ENCODE assay signal across 8 mouse cellular contexts in the genomic region with DNA sequence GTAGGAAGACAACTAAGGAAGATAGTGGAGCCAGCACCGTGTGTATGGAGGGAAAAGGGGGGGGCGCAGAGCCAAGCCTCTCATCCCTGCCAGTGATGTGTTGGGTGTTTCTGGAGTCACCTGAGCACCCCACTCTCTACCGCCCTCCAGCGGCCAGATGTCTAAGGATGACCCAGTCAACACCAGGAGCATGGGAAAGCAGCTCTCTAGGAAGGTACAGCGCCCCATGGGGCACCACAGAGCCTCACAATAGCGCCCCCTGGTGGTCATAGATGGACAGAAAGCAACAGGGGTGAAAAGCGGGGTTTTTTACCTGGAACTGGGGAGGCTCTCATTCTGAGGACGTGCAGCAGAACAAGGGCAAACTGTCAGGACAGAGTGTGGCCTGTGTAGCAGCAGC. TPM values are rescaled to one million over a fixed set of nuclear protein-coding genes. Genes with fewer than 3 reads are reported as not detected.
A peak's percentile ranks its signal among the peaks of the same experiment; 100 is the strongest.
DNase-seq lines count a peak whose midpoint lies in the region; ATAC-seq and TF ChIP-seq lines count a peak whose summit lies in the region.

No protein-coding gene starts in this region.

- H3K4me3 ChIP-seq in forebrain, postnatal 0 days (ENCODE audit: low read depth, low read length), result no peak overlapping the region
- no peak overlapping the region for H3K4me3 ChIP-seq in forebrain, embryonic 16.5 days (replicated peaks; ENCODE audit: low read length)
- no peak overlapping the region for H3K4me3 ChIP-seq in embryonic facial prominence, embryonic 11.5 days (ENCODE audit: low read depth, low read length)
- H3K4me3 ChIP-seq in liver, adult 2 months (ENCODE audit: insufficient read depth, low read depth, low read length), result no peak overlapping the region

- no peak overlapping the region for H3K9ac ChIP-seq in forebrain, postnatal 0 days
- H3K9ac ChIP-seq in forebrain, embryonic 16.5 days (replicated peaks; ENCODE audit: low read depth, low read length), result no peak overlapping the region
- H3K9ac ChIP-seq in embryonic facial prominence, embryonic 11.5 days (replicated peaks; ENCODE audit: low read length), result no peak overlapping the region
- no peak overlapping the region for H3K9ac ChIP-seq in liver, adult 2 months (ENCODE audit: low read depth, low read length)

- DNase-seq in forebrain, postnatal 0 days, result no peak
- DNase-seq in urinary bladder, postnatal 14 days (ENCODE audit: low spot score), result peak; percentile 77
- DNase-seq in urinary bladder, postnatal 10 days (ENCODE audit: low spot score), result no peak
- DNase-seq in embryonic facial prominence, embryonic 11.5 days (ENCODE audit: low spot score), result peak; percentile 60
- DNase-seq in liver, adult 2 months (ENCODE audit: extremely low read depth, low read depth, low spot score), result peak; percentile 67
- no peak for DNase-seq in right cerebral cortex, postnatal 36 days (ENCODE audit: low spot score in 2 of 2)

- no peak for ATAC-seq in forebrain, postnatal 0 days
- ATAC-seq in forebrain, embryonic 16.5 days, result no peak
- ATAC-seq in embryonic facial prominence, embryonic 11.5 days (replicated peaks; ENCODE audit: insufficient number of reproducible peaks, low FRiP score, low TSS enrichment, low read depth), result no peak
- ATAC-seq in neutrophil, adult 5-6 weeks (ENCODE audit: extremely low read depth, insufficient number of reproducible peaks, low FRiP score, poor library complexity, severe bottlenecking), result peak; percentile 85

- no peak overlapping the region for H3K27ac ChIP-seq in forebrain, postnatal 0 days (ENCODE audit: low read depth, low read length)
- H3K27ac ChIP-seq in forebrain, embryonic 16.5 days (ENCODE audit: low read length), result no peak overlapping the region
- H3K27ac ChIP-seq in embryonic facial prominence, embryonic 11.5 days (replicated peaks; ENCODE audit: low read depth, low read length), result no peak overlapping the region
- no peak overlapping the region for H3K27ac ChIP-seq in liver, adult 2 months (replicated peaks; ENCODE audit: insufficient read depth, low read depth, low read length)

- no peaks in the 10 kb centered on the region for H3K9me3 ChIP-seq in forebrain, postnatal 0 days (ENCODE audit: low read length)
- H3K9me3 ChIP-seq in forebrain, embryonic 16.5 days (ENCODE audit: control insufficient read depth, low read length), result no peaks in the 10 kb centered on the region
- no peaks in the 10 kb centered on the region for H3K9me3 ChIP-seq in embryonic facial prominence, embryonic 11.5 days (replicated peaks; ENCODE audit: control insufficient read depth, low read length)

- no peaks in the 10 kb centered on the region for H3K4me1 ChIP-seq in forebrain, postnatal 0 days (ENCODE audit: insufficient read depth)
- H3K4me1 ChIP-seq in forebrain, embryonic 16.5 days (replicated peaks; ENCODE audit: control insufficient read depth, insufficient read depth, low read length), result no peaks in the 10 kb centered on the region
- no peaks in the 10 kb centered on the region for H3K4me1 ChIP-seq in embryonic facial prominence, embryonic 11.5 days (ENCODE audit: control insufficient read depth, insufficient read depth, low read length)
- no peaks in the 10 kb centered on the region for H3K4me1 ChIP-seq in liver, adult 2 months (ENCODE audit: control insufficient read depth, insufficient read depth, low read length)

- H3K36me3 ChIP-seq in forebrain, postnatal 0 days (ENCODE audit: insufficient read depth), result no peaks in the 10 kb centered on the region
- no peaks in the 10 kb centered on the region for H3K36me3 ChIP-seq in forebrain, embryonic 16.5 days (ENCODE audit: control insufficient read depth, insufficient read depth)
- H3K36me3 ChIP-seq in embryonic facial prominence, embryonic 11.5 days (replicated peaks; ENCODE audit: control insufficient read depth, insufficient read depth, low read depth, low read length), result no peaks in the 10 kb centered on the region
- H3K36me3 ChIP-seq in liver, adult 2 months (ENCODE audit: control insufficient read depth, insufficient read depth, low read length), result no peaks in the 10 kb centered on the region

- peak; percentile 56 for TF ChIP-seq CTCF in forebrain, postnatal 0 days (IDR thresholded peaks at IDR 0.05; ENCODE audit: low read depth)
- peak; percentile 85 for TF ChIP-seq CTCF in liver, adult 2 months (IDR thresholded peaks at IDR 0.05; ENCODE audit: low read depth, low read length)

- H3K27me3 ChIP-seq in forebrain, postnatal 0 days (ENCODE audit: insufficient read depth, low read length), result no peaks in the 10 kb centered on the region
- no peaks in the 10 kb centered on the region for H3K27me3 ChIP-seq in forebrain, embryonic 16.5 days (replicated peaks; ENCODE audit: control insufficient read depth, insufficient read depth, low read length)
- H3K27me3 ChIP-seq in embryonic facial prominence, embryonic 11.5 days (ENCODE audit: control insufficient read depth, insufficient read depth, low read length), result no peaks in the 10 kb centered on the region
- H3K27me3 ChIP-seq in liver, adult 2 months (ENCODE audit: control insufficient read depth, insufficient read depth, low read length), result no peaks in the 10 kb centered on the region

- no peak overlapping the region for H3K4me2 ChIP-seq in forebrain, postnatal 0 days (ENCODE audit: low read depth)
- H3K4me2 ChIP-seq in forebrain, embryonic 16.5 days (ENCODE audit: low read length), result no peak overlapping the region
- no peak overlapping the region for H3K4me2 ChIP-seq in embryonic facial prominence, embryonic 11.5 days (ENCODE audit: low read depth, low read length)

- H3K79me2 ChIP-seq in liver, adult 2 months (ENCODE audit: control insufficient read depth, insufficient read depth, low read length), result no peaks in the 10 kb centered on the region

- no peak for TF ChIP-seq POLR2A in liver, adult 2 months (IDR thresholded peaks at IDR 0.05; ENCODE audit: extremely low read depth, insufficient read depth, low read length)

- WGBS in forebrain, postnatal 0 days, result 34% methylated on average over 8 of the region's 8 CpGs
- 35% methylated on average over 8 of the region's 8 CpGs for WGBS in forebrain, embryonic 16.5 days
- 33% methylated on average over 8 of the region's 8 CpGs for WGBS in embryonic facial prominence, embryonic 11.5 days
- WGBS in liver, adult 2 months, result 40% methylated on average over 8 of the region's 8 CpGs

RNA-seq across cellular contexts. Expression of gene Nenf, which starts 29.2 kb away (rescaled TPM):
- total RNA-seq in forebrain, postnatal 0 days (2014; rRNA removed), result 170 and 329 TPM in 2 replicates
- 189 and 236 TPM in 2 replicates for polyA plus RNA-seq in forebrain, postnatal 0 days (2015; fragmentation: Nextera tagmentation; extraction: Ambion mirVana)
- 94.8 and 101 TPM in 2 replicates for polyA plus RNA-seq in forebrain, embryonic 16.5 days (2015; fragmentation: Nextera tagmentation; extraction: Ambion mirVana)
- 74.3 and 77.8 TPM in 2 replicates for polyA plus RNA-seq in embryonic facial prominence, embryonic 11.5 days (2014; fragmentation: Nextera tagmentation; extraction: Ambion mirVana)
- total RNA-seq in liver, adult 2 months (2014; rRNA removed), result 21.0 and 24.3 TPM in 2 replicates
- 22.2 and 31.5 TPM in 2 replicates for polyA plus RNA-seq in liver, adult 2 months (2012; rRNA removed)
- not detected in 2 replicates for total RNA-seq in neutrophil, adult 5-6 weeks (2017)

RNA-seq across cellular contexts. Expression of gene Tmem206, which starts 37.0 kb away (rescaled TPM):
- total RNA-seq in forebrain, postnatal 0 days (2014; rRNA removed), result 20.2 and 28.3 TPM in 2 replicates
- polyA plus RNA-seq in forebrain, postnatal 0 days (2015; fragmentation: Nextera tagmentation; extraction: Ambion mirVana), result 26.1 and 30.8 TPM in 2 replicates
- polyA plus RNA-seq in forebrain, embryonic 16.5 days (2015; fragmentation: Nextera tagmentation; extraction: Ambion mirVana), result 54.0 and 56.3 TPM in 2 replicates
- polyA plus RNA-seq in embryonic facial prominence, embryonic 11.5 days (2014; fragmentation: Nextera tagmentation; extraction: Ambion mirVana), result 29.6 and 30.8 TPM in 2 replicates
- 1.0 and 1.9 TPM in 2 replicates for total RNA-seq in liver, adult 2 months (2014; rRNA removed)
- polyA plus RNA-seq in liver, adult 2 months (2012; rRNA removed), result 1.4 and 1.5 TPM in 2 replicates
- 19.2 and 19.5 TPM in 2 replicates for total RNA-seq in neutrophil, adult 5-6 weeks (2017)

Comparison
In these comparisons a context has a peak if more than half of its experiments do, and no peak if none do; other contexts are left out.
1. DNase-seq: peak in urinary bladder, postnatal 14 days (single experiment), embryonic facial prominence, embryonic 11.5 days (single experiment) and liver, adult 2 months (single experiment); none in forebrain, postnatal 0 days (single experiment), urinary bladder, postnatal 10 days (single experiment) and right cerebral cortex, postnatal 36 days (0 of 2).
2. RNA of gene Tmem206, which starts 37.0 kb away (polyA plus RNA-seq): 54.0 to 56.3 TPM in forebrain, embryonic 16.5 days, 26.1 to 30.8 TPM in forebrain, postnatal 0 days and 29.6 to 30.8 TPM in embryonic facial prominence, embryonic 11.5 days; 1.4 to 1.5 TPM in liver, adult 2 months; every median in the first group is over 10 times any median in the second.